Mouse (Mus musculus): Measurements from ENCODE around the gene Inpp4b. TPM values are rescaled to one million over a fixed set of nuclear protein-coding genes. Genes with fewer than 3 reads are reported as not detected.

The Inpp4b gene
- polyA plus RNA-seq (2017; shearing (Covaris generic)) = 100 to 1,000 TPM; 249 to 663 (median 549) TPM

GRCm38 (mm10) chr8:81342236-81342998 is at the start of gene Inpp4b:
Inpp4b (plus strand) TSS chr8:81342556.
- ATAC-seq = peak; percentile 59

GRCm38 (mm10) chr8:81335250-81335649 is 7.1 kb upstream of the Inpp4b start:
- no peak for ATAC-seq

GRCm38 (mm10) chr8:81341191-81341590 is 1.2 kb upstream of the Inpp4b start:
- no peak for ATAC-seq

GRCm38 (mm10) chr8:81341591-81342235 is 643 bp upstream of the Inpp4b start:
- ATAC-seq = peak; percentile 53

GRCm38 (mm10) chr8:81342999-81343302 is 595 bp downstream of the Inpp4b start:
- ATAC-seq = peak; percentile 12

- ATAC-seq = no peak
Observed at GRCm38 (mm10) chr8:81345170-81345697, 2.9 kb downstream of the Inpp4b start.

GRCm38 (mm10) chr8:81349452-81349851 is 7.1 kb downstream of the Inpp4b start:
- ATAC-seq = peak; percentile 69

- ATAC-seq = no peak
Observed at GRCm38 (mm10) chr8:81353460-81353859, 11.1 kb downstream of the Inpp4b start.

- ATAC-seq = no peak
Observed at GRCm38 (mm10) chr8:81358108-81358507, 15.8 kb downstream of the Inpp4b start.

- ATAC-seq = no peak
Observed at GRCm38 (mm10) chr8:81360518-81360917, 18.2 kb downstream of the Inpp4b start.

GRCm38 (mm10) chr8:81361162-81361561 is 18.8 kb downstream of the Inpp4b start:
- ATAC-seq = no peak

- no peak for ATAC-seq
Observed at GRCm38 (mm10) chr8:81370607-81371006, 28.3 kb downstream of the Inpp4b start.

- no peak for ATAC-seq
Observed at GRCm38 (mm10) chr8:81371844-81372243, 29.5 kb downstream of the Inpp4b start.

- ATAC-seq = no peak
Observed at GRCm38 (mm10) chr8:81374877-81375475, 32.6 kb downstream of the Inpp4b start.

- ATAC-seq = no peak
Observed at GRCm38 (mm10) chr8:81388953-81389352, 46.6 kb downstream of the Inpp4b start.

- no peak for ATAC-seq
Observed at GRCm38 (mm10) chr8:81399071-81399470, 56.7 kb downstream of the Inpp4b start.

- no peak for ATAC-seq
Observed at GRCm38 (mm10) chr8:81399501-81399900, 57.1 kb downstream of the Inpp4b start.

- ATAC-seq = no peak
Observed at GRCm38 (mm10) chr8:81412707-81413106, 70.4 kb downstream of the Inpp4b start.

- no peak for ATAC-seq
Observed at GRCm38 (mm10) chr8:81443957-81444356, 101.6 kb downstream of the Inpp4b start.

- ATAC-seq = no peak
Observed at GRCm38 (mm10) chr8:81449798-81450197, 107.4 kb downstream of the Inpp4b start.

- no peak for ATAC-seq
Observed at GRCm38 (mm10) chr8:81452082-81452481, 109.7 kb downstream of the Inpp4b start.

- ATAC-seq = no peak
Observed at GRCm38 (mm10) chr8:81454830-81455229, 112.5 kb downstream of the Inpp4b start.

GRCm38 (mm10) chr8:81463762-81464161 is 121.4 kb downstream of the Inpp4b start:
- no peak for ATAC-seq

- no peak for ATAC-seq
Observed at GRCm38 (mm10) chr8:81466776-81467175, 124.4 kb downstream of the Inpp4b start.

Data from inflammation-experienced regulatory T-cells, adult 6 months (primary cell).